Mouse (Mus musculus) intestine, postnatal 0 days (tissue): Measurements from ENCODE around the gene Hist2h3c2. TPM values are rescaled to one million over a fixed set of nuclear protein-coding genes. Genes with fewer than 3 reads are reported as not detected.

Experiments
- ATAC-seq: fragments of 200-750 bp; cut with Nextera tagmentation; 2 replicates; pipeline ENCODE4 v1.8.0; 2017; ENCODE audit warnings: mild to moderate bottlenecking, moderate TSS enrichment, moderate library complexity
- H3K27ac ChIP-seq: fragments of 300-500 bp; sonication (generic); 2 replicates; pipeline ENCODE4 v1.5.1; 2014; ENCODE audit warnings: mild to moderate bottlenecking, low read depth, low read length, moderate library complexity
- H3K27me3 ChIP-seq: fragments of 300-500 bp; sonication (generic); replicated peaks from 2 replicates; pipeline ENCODE4 v1.6.1; 2014; ENCODE audit warnings: low read length, mixed read lengths; ENCODE audit not compliant: control insufficient read depth, insufficient read depth
- H3K36me3 ChIP-seq: fragments of 300-500 bp; sonication (generic); 2 replicates; pipeline ENCODE4 v1.6.1; 2014; ENCODE audit warnings: mild to moderate bottlenecking, moderate library complexity; ENCODE audit not compliant: control insufficient read depth, insufficient read depth
- H3K4me1 ChIP-seq: fragments of 300-500 bp; sonication (generic); replicated peaks from 2 replicates; pipeline ENCODE4 v1.6.1; 2014; ENCODE audit warnings: antibody characterized with exemption, low read length, mixed read lengths; ENCODE audit not compliant: control insufficient read depth, insufficient read depth
- H3K4me2 ChIP-seq: fragments of 300-500 bp; sonication (generic); replicated peaks from 2 replicates; pipeline ENCODE4 v1.6.1; 2014; ENCODE audit warnings: low read depth, mild to moderate bottlenecking, moderate library complexity
- H3K4me3 ChIP-seq: fragments of 300-500 bp; sonication (generic); 2 replicates; pipeline ENCODE4 v1.5.1; 2014; ENCODE audit warnings: low read depth, low read length
- H3K9ac ChIP-seq: fragments of 300-500 bp; sonication (generic); 2 replicates; pipeline ENCODE4 v1.6.1; 2014; ENCODE audit warnings: mild to moderate bottlenecking, low read depth, low read length
- H3K9me3 ChIP-seq: fragments of 300-500 bp; sonication (generic); 2 replicates; pipeline ENCODE4 v1.6.1; 2016; ENCODE audit warnings: mixed run types; ENCODE audit not compliant: control insufficient read depth
- CTCF ChIP-seq: sonication (generic); IDR thresholded peaks from 2 replicates; pipeline ENCODE4 v1.5.1; 2016; ENCODE audit warnings: low read depth, mild to moderate bottlenecking, control low read depth, antibody characterized with exemption, moderate library complexity
- WGBS: fragments of 180-500 bp; shearing (Covaris S2); extraction: QIAGEN DNeasy Blood & Tissue Kit; methylation state at CpG from one replicate; pipeline ENCODE4 v1.1.7; 2014; 5-methylcytosine and 5-hydroxymethylcytosine counted together
- polyA plus RNA-seq: library from polyadenylated mRNA; unstranded; fragments of >200 nt; fragmentation: Nextera tagmentation; extraction: Ambion mirVana; gene quantifications from 2 replicates; pipeline ENCODE4 v1.2.1, GENCODE M21; 2015

Hist2h3c2 gene
- polyA plus RNA-seq, 1 experiment from 2014 or later: 1.1 TPM

DNA sequence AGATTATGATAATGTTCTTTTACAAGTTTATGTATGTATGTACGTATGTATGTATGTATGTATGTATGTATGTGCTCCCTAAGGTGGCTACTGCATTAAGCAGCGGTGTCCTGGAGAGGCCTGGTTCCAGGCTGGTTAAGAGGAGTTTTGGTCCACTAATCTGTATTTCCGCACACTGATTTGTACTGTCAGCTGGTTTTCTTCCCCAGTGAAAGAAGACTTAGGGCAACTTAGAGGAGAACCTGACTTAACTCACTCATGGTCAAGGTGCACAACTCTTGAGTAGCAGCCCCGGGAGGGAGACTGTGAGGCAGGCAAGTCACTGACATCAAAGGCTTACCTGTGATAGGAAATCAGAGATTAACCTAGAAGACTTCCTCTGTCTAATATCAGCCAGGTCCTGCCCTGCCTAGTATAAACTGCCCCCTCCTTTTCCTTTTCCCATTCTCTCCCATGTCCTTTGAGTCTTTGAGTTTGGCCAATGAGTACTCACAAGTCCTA is 2.0 kb downstream of the Hist2h3c2 start:
- no peak for TF ChIP-seq CTCF
- H3K9ac ChIP-seq: no peak overlapping the region
- ATAC-seq: no peak
- 60% methylated on average over 4 of the region's 4 CpGs for WGBS
- H3K4me1 ChIP-seq: peaks cover 9% of the 10 kb centered on the region
- H3K4me3 ChIP-seq: peak overlapping the region; percentile 41
- H3K9me3 ChIP-seq: no peaks in the 10 kb centered on the region
- H3K4me2 ChIP-seq: peak overlapping the region; percentile 70
- no peaks in the 10 kb centered on the region for H3K36me3 ChIP-seq
- H3K27ac ChIP-seq: no peak overlapping the region
- no peaks in the 10 kb centered on the region for H3K27me3 ChIP-seq

GRCm38 (mm10) chr3:96235836-96236235 is 3.1 kb downstream of the Hist2h3c2 start:
- Histone ChIP-seq H3K9ac (no peak overlapping the region), H3K27me3 (no peaks in the 10 kb centered on the region), H3K9me3 (no peaks in the 10 kb centered on the region), H3K36me3 (no peaks in the 10 kb centered on the region), H3K4me3 (no peak overlapping the region), H3K27ac (no peak overlapping the region), H3K4me2 (no peak overlapping the region), H3K4me1 (peaks cover 9% of the 10 kb centered on the region)
- ATAC-seq: no peak
- no peak for TF ChIP-seq CTCF
- WGBS: 64% methylated on average over 3 of the region's 3 CpGs

GRCm38 (mm10) chr3:96234914-96235313 is 4.0 kb downstream of the Hist2h3c2 start:
- Histone ChIP-seq H3K27ac (no peak overlapping the region), H3K4me2 (no peak overlapping the region), H3K9me3 (no peaks in the 10 kb centered on the region), H3K4me3 (no peak overlapping the region), H3K36me3 (no peaks in the 10 kb centered on the region), H3K9ac (no peak overlapping the region), H3K4me1 (peaks cover 9% of the 10 kb centered on the region), H3K27me3 (no peaks in the 10 kb centered on the region)
- peak; percentile 32; the same call in 1 of the 2 replicates for TF ChIP-seq CTCF
- WGBS: 85% methylated on average over 2 of the region's 2 CpGs
- no peak for ATAC-seq

DNA sequence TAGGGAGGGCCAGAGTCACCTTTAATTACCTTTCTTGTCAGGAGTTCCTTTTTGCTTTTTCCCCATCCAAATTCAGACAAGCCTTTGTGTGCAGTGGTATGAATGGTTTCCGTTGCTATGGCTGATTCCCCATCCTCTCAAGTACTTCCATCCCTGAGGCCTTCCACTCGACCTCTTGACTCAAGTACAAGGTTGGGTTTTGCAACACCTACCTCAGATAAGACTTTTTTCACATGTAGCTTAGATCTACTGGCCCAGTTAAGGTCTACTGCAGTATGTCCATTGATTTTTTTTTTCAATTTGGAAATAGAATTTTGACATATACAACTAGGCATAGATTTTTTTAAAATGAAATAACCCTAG is 7.2 kb downstream of the Hist2h3c2 start:
- Histone ChIP-seq H3K36me3 (no peaks in the 10 kb centered on the region), H3K27ac (no peak overlapping the region), H3K4me2 (no peak overlapping the region), H3K27me3 (no peaks in the 10 kb centered on the region), H3K9me3 (no peaks in the 10 kb centered on the region), H3K4me3 (no peak overlapping the region), H3K9ac (no peak overlapping the region), H3K4me1 (0 out of 2 replicates have a peak, but pooled peaks cover under 1% of the 10 kb centered on the region)
- no peak for ATAC-seq
- 37% methylated on average over 2 of the region's 2 CpGs for WGBS
- TF ChIP-seq CTCF: no peak

- H3K27ac ChIP-seq: no peak overlapping the region
- no peak overlapping the region for H3K9ac ChIP-seq
- no peaks in the 10 kb centered on the region for H3K27me3 ChIP-seq
- no peaks in the 10 kb centered on the region for H3K9me3 ChIP-seq
- no peaks in the 10 kb centered on the region for H3K4me1 ChIP-seq
- no peaks in the 10 kb centered on the region for H3K36me3 ChIP-seq
- no peak overlapping the region for H3K4me3 ChIP-seq
- no peak overlapping the region for H3K4me2 ChIP-seq
- WGBS: 80% methylated on average over 4 of the region's 4 CpGs
- no peak for ATAC-seq
- TF ChIP-seq CTCF: no peak
These were observed 7.8 kb downstream of the Hist2h3c2 start for GRCm38 (mm10) chr3:96230910-96231757.

DNA sequence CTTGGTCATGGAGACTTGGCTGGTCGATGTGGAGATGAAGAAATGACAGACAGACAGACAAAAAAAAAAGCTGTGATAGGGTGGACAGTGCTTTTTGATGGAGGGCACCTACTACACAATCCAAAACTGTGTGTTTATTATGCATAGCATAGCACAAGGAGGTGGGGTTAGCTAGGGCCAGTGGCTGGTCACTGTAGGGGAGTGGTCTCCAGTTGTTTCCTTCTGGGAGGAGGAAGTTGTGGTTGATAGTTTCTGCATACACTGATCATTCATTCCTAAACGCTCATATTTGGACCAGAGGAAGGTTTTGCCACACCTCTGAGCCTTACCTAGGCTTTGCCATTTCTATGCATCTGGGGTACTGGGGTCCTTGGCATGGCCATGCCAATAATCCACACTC is 8.5 kb downstream of the Hist2h3c2 start:
- H3K9ac ChIP-seq: no peak overlapping the region
- H3K4me3 ChIP-seq: no peak overlapping the region
- H3K4me1 ChIP-seq: no peaks in the 10 kb centered on the region
- no peak for ATAC-seq
- H3K27ac ChIP-seq: no peak overlapping the region
- H3K9me3 ChIP-seq: no peaks in the 10 kb centered on the region
- no peaks in the 10 kb centered on the region for H3K27me3 ChIP-seq
- TF ChIP-seq CTCF: no peak
- WGBS: 55% methylated on average over 2 of the region's 2 CpGs
- no peak overlapping the region for H3K4me2 ChIP-seq
- no peaks in the 10 kb centered on the region for H3K36me3 ChIP-seq
